Mouse (Mus musculus): Measurements from ENCODE around the gene Kif3c.
A peak's percentile ranks its signal among the peaks of the same experiment; 100 is the strongest.

The Kif3c gene

GRCm38 (mm10) chr12:3425375-3426341 lies 60.7 kb downstream of the Kif3c start:
- no peak for DNase-seq (ENCODE audit: low spot score)

GRCm38 (mm10) chr12:3426530-3427034 lies 61.6 kb downstream of the Kif3c start, which contains the start of gene Asxl2:
Asxl2 (plus strand) TSS chr12:3426857.
- DNase-seq (ENCODE audit: low spot score) = peak; percentile 80

- DNase-seq (ENCODE audit: low spot score) = peak; percentile 61
Measured at GRCm38 (mm10) chr12:3427067-3427889, 62.3 kb downstream of the Kif3c start.

GRCm38 (mm10) chr12:3427891-3428775 lies 63.2 kb downstream of the Kif3c start:
- DNase-seq (ENCODE audit: low spot score) = no peak

- no peak for DNase-seq (ENCODE audit: low spot score)
Measured at GRCm38 (mm10) chr12:3429681-3430442, 64.9 kb downstream of the Kif3c start.

GRCm38 (mm10) chr12:3430443-3430753 lies 65.5 kb downstream of the Kif3c start:
- DNase-seq (ENCODE audit: low spot score) = no peak

- no peak for DNase-seq (ENCODE audit: low spot score)
Measured at GRCm38 (mm10) chr12:3430985-3431384, 66.1 kb downstream of the Kif3c start.

GRCm38 (mm10) chr12:3433736-3434135 lies 68.8 kb downstream of the Kif3c start:
- DNase-seq (ENCODE audit: low spot score) = no peak

GRCm38 (mm10) chr12:3436446-3436845 lies 71.5 kb downstream of the Kif3c start:
- no peak for DNase-seq (ENCODE audit: low spot score)

- no peak for DNase-seq (ENCODE audit: low spot score)
Measured at GRCm38 (mm10) chr12:3437815-3438214, 72.9 kb downstream of the Kif3c start.

- DNase-seq (ENCODE audit: low spot score) = no peak
Measured at GRCm38 (mm10) chr12:3440916-3441315, 76.0 kb downstream of the Kif3c start.

- no peak for DNase-seq (ENCODE audit: low spot score)
Measured at GRCm38 (mm10) chr12:3441361-3441760, 76.4 kb downstream of the Kif3c start.

- no peak for DNase-seq (ENCODE audit: low spot score)
Measured at GRCm38 (mm10) chr12:3453554-3453953, 88.6 kb downstream of the Kif3c start.
